8 mouse cellular contexts compared by ENCODE assay signal in the genomic region with DNA sequence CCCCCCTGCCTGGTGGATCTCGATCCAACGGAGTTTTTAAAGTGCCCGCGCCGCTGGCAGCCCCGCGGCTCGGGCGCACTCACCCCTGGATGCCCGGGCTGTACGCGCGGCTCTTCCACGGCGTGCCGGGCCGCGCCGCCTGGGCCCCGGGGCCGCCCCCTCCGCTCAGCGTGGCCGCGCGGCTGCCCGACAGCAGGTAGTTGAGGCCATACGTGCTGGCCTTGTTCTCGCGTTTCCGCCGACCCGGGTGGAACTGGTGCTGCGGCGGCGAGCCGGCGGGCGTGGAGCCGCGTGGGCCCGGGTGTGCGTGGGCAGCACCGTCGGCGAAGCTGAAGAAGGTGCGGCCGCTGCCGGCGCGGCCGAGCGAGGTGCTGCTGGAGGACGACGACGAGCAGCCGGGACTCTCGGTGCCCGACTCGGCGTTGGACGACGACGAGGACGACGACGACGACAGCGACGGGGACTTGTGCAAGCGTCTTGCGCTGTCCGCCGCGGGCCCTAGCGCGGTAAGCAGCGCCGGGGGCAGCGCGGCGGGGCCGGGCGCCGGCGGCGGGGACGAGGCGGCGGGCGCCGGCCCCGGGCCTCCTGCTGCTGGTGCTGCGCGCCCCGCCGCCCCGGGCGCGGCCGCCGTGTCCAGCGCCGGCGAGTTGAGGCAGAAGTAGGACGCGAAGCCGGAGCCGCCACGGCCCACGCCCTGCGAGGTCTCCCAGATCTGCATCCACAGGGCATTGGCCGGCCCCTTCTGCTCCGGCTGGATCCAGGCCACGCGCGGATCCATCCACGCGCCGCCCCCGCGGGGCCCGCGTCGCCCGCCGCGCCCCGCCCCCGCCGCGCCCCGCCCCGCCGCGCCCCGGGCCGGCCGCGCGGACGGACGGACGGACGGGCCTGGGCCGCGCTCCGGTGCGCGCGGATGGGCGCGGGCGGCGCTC. TPM values are rescaled to one million over a fixed set of nuclear protein-coding genes. Genes with fewer than 3 reads are reported as not detected.
A peak's percentile ranks its signal among the peaks of the same experiment; 100 is the strongest.
DNase-seq lines count a peak whose midpoint lies in the region; ATAC-seq and TF ChIP-seq lines count a peak whose summit lies in the region.

A gene (plus strand): TSS at position 342 of the 929 bp plus-strand sequence.

- no peak for TF ChIP-seq EP300 in heart, postnatal 0 days (IDR thresholded peaks at IDR 0.05; ENCODE audit: low read depth)
- TF ChIP-seq EP300 in liver, postnatal 0 days (IDR thresholded peaks at IDR 0.05; ENCODE audit: low read depth) = no peak

- no peaks in the 10 kb centered on the region for H3K27me3 ChIP-seq in E14TG2a.4 (ENCODE audit: insufficient read depth, low read length)
- H3K27me3 ChIP-seq in forebrain, embryonic 12.5 days = no peaks in the 10 kb centered on the region
- no peaks in the 10 kb centered on the region for H3K27me3 ChIP-seq in heart, postnatal 0 days (ENCODE audit: control insufficient read depth, insufficient read depth, low read length)
- no peaks in the 10 kb centered on the region for H3K27me3 ChIP-seq in liver, postnatal 0 days (ENCODE audit: insufficient read depth, low read length)
- H3K27me3 ChIP-seq in neural tube, embryonic 12.5 days (replicated peaks) = no peaks in the 10 kb centered on the region
- H3K27me3 ChIP-seq in thymus, adult 2 months (ENCODE audit: control insufficient read depth, insufficient read depth, low read length) = no peaks in the 10 kb centered on the region

- peaks cover 33% of the 10 kb centered on the region for H3K36me3 ChIP-seq in E14TG2a.4 (ENCODE audit: insufficient read depth, low read length)
- peaks cover 16% of the 10 kb centered on the region for H3K36me3 ChIP-seq in forebrain, embryonic 12.5 days (replicated peaks)
- H3K36me3 ChIP-seq in heart, postnatal 0 days (replicated peaks; ENCODE audit: control insufficient read depth, insufficient read depth, low read length) = no peaks in the 10 kb centered on the region
- H3K36me3 ChIP-seq in liver, postnatal 0 days (replicated peaks; ENCODE audit: insufficient read depth, low read length) = peaks cover 6% of the 10 kb centered on the region
- H3K36me3 ChIP-seq in neural tube, embryonic 12.5 days = peaks cover 11% of the 10 kb centered on the region
- H3K36me3 ChIP-seq in thymus, adult 2 months (ENCODE audit: control insufficient read depth, insufficient read depth, low read length) = no peaks in the 10 kb centered on the region

- H3K4me2 ChIP-seq in forebrain, embryonic 12.5 days = peak within 1 kb of the TSS; percentile 87
- H3K4me2 ChIP-seq in heart, postnatal 0 days (ENCODE audit: low read depth, low read length) = peak within 1 kb of the TSS; percentile 72
- peak within 1 kb of the TSS; percentile 96 for H3K4me2 ChIP-seq in liver, postnatal 0 days (ENCODE audit: low read depth, low read length)
- peak within 1 kb of the TSS; percentile 89 for H3K4me2 ChIP-seq in neural tube, embryonic 12.5 days (replicated peaks)

- TF ChIP-seq POLR2A in thymus, adult 2 months (IDR thresholded peaks at IDR 0.05; ENCODE audit: control insufficient read depth, extremely low read depth, insufficient read depth, low read length, poor library complexity) = no peak

- peak; percentile 1; the same call in 1 of the 2 replicates for ATAC-seq in forebrain, embryonic 12.5 days (ENCODE audit: low FRiP score)
- ATAC-seq in heart, postnatal 0 days (ENCODE audit: insufficient read depth, low read depth) = peak; percentile 14
- ATAC-seq in liver, postnatal 0 days = peak; percentile 33
- no peak for ATAC-seq in neural tube, embryonic 12.5 days (ENCODE audit: low FRiP score, low read depth)

- H3K27ac ChIP-seq in brown adipose tissue, adult 24 weeks (replicated peaks; ENCODE audit: low read depth, low read length) = peak within 1 kb of the TSS; percentile 24; the same call in 1 of the 2 replicates
- H3K27ac ChIP-seq in forebrain, embryonic 12.5 days = peak within 1 kb of the TSS; percentile 95
- H3K27ac ChIP-seq in heart, postnatal 0 days (ENCODE audit: low read depth) = peak within 1 kb of the TSS; percentile 97
- peak within 1 kb of the TSS; percentile 94 for H3K27ac ChIP-seq in liver, postnatal 0 days (ENCODE audit: low read depth)
- H3K27ac ChIP-seq in neural tube, embryonic 12.5 days = peak within 1 kb of the TSS; percentile 87
- H3K27ac ChIP-seq in thymus, adult 2 months (ENCODE audit: control insufficient read depth, insufficient read depth, low read length) = no peak within 1 kb of the TSS

- no peak for TF ChIP-seq CTCF in E14TG2a.4 (conservative IDR thresholded peaks at IDR 0.05; ENCODE audit: low read length)
- TF ChIP-seq CTCF in heart, postnatal 0 days (IDR thresholded peaks at IDR 0.05; ENCODE audit: low read depth) = no peak
- no peak for TF ChIP-seq CTCF in liver, postnatal 0 days (IDR thresholded peaks at IDR 0.05; ENCODE audit: low read depth)
- no peak; the same call in 1 of the 2 replicates for TF ChIP-seq CTCF in thymus, adult 2 months (IDR thresholded peaks at IDR 0.05; ENCODE audit: borderline replicate concordance, control insufficient read depth, extremely low read depth, insufficient read depth, low read length, poor library complexity)

- peak within 1 kb of the TSS; percentile 90 for H3K4me3 ChIP-seq in E14TG2a.4 (replicated peaks; ENCODE audit: low read length)
- peak within 1 kb of the TSS; percentile 96 for H3K4me3 ChIP-seq in brown adipose tissue, adult 24 weeks (ENCODE audit: insufficient read depth, low read depth, low read length)
- H3K4me3 ChIP-seq in forebrain, embryonic 12.5 days (replicated peaks) = peak within 1 kb of the TSS; percentile 96
- H3K4me3 ChIP-seq in heart, postnatal 0 days (ENCODE audit: low read depth, low read length) = peak within 1 kb of the TSS; percentile 93
- H3K4me3 ChIP-seq in liver, postnatal 0 days (ENCODE audit: low read depth, low read length) = peak within 1 kb of the TSS; percentile 93
- peak within 1 kb of the TSS; percentile 97 for H3K4me3 ChIP-seq in neural tube, embryonic 12.5 days
- H3K4me3 ChIP-seq in thymus, adult 2 months (ENCODE audit: control insufficient read depth, insufficient read depth, low read length) = peak within 1 kb of the TSS; percentile 72

- H3K9ac ChIP-seq in forebrain, embryonic 12.5 days = peak within 1 kb of the TSS; percentile 95
- H3K9ac ChIP-seq in heart, postnatal 0 days (replicated peaks; ENCODE audit: low read depth, low read length) = peak within 1 kb of the TSS; percentile 86
- peak within 1 kb of the TSS; percentile 75 for H3K9ac ChIP-seq in liver, postnatal 0 days (replicated peaks)
- H3K9ac ChIP-seq in neural tube, embryonic 12.5 days = peak within 1 kb of the TSS; percentile 92

- H3K4me1 ChIP-seq in E14TG2a.4 (replicated peaks; ENCODE audit: low read depth, low read length) = peaks cover 62% of the 10 kb centered on the region
- H3K4me1 ChIP-seq in brown adipose tissue, adult 24 weeks (ENCODE audit: control insufficient read depth, insufficient read depth, insufficient read length, low read length) = peaks cover 20% of the 10 kb centered on the region
- peaks cover 57% of the 10 kb centered on the region for H3K4me1 ChIP-seq in forebrain, embryonic 12.5 days
- H3K4me1 ChIP-seq in heart, postnatal 0 days (ENCODE audit: control insufficient read depth, insufficient read depth) = peaks cover 31% of the 10 kb centered on the region
- peaks cover 33% of the 10 kb centered on the region for H3K4me1 ChIP-seq in liver, postnatal 0 days (ENCODE audit: insufficient read depth)
- peaks cover 55% of the 10 kb centered on the region for H3K4me1 ChIP-seq in neural tube, embryonic 12.5 days
- peaks cover 29% of the 10 kb centered on the region for H3K4me1 ChIP-seq in thymus, adult 2 months (replicated peaks; ENCODE audit: control insufficient read depth, insufficient read depth, low read length)

- WGBS in forebrain, embryonic 12.5 days = under 1% methylated on average over 103 of the region's 155 CpGs
- under 1% methylated on average over 93 of the region's 155 CpGs for WGBS in heart, postnatal 0 days
- WGBS in liver, postnatal 0 days (ENCODE audit: insufficient replicate concordance) = under 1% methylated on average over 82 of the region's 155 CpGs
- WGBS in neural tube, embryonic 12.5 days = under 1% methylated on average over 149 of the region's 155 CpGs
- 12% methylated on average over 150 of the region's 155 CpGs for WGBS in thymus, adult 2 months

- no peaks in the 10 kb centered on the region for H3K9me3 ChIP-seq in E14TG2a.4 (ENCODE audit: low read length)
- no peaks in the 10 kb centered on the region for H3K9me3 ChIP-seq in forebrain, embryonic 12.5 days
- no peaks in the 10 kb centered on the region for H3K9me3 ChIP-seq in heart, postnatal 0 days (replicated peaks; ENCODE audit: control insufficient read depth, low read length)
- no peaks in the 10 kb centered on the region for H3K9me3 ChIP-seq in liver, postnatal 0 days (ENCODE audit: low read length)
- H3K9me3 ChIP-seq in neural tube, embryonic 12.5 days = no peaks in the 10 kb centered on the region

- no peak for DNase-seq in heart, postnatal 0 days (ENCODE audit: low spot score)
- DNase-seq in kidney, postnatal 25 days = peak; percentile 57 to 82
- peak; percentile 68 for DNase-seq in liver, postnatal 0 days
- peak; percentile 49 for DNase-seq in thymus, adult 2 months

RNA-seq across cellular contexts. Expression of the gene that starts here (rescaled TPM):
- polyA plus RNA-seq in brown adipose tissue, adult 24 weeks (2012; ENCODE audit: insufficient read depth, insufficient read length, missing spikeins) = 18.9 and 23.8 TPM in 2 replicates
- 107 and 110 TPM in 2 replicates for polyA plus RNA-seq in forebrain, embryonic 12.5 days (2016; fragmentation: Nextera tagmentation; extraction: Ambion mirVana)
- total RNA-seq in heart, postnatal 0 days (2014; rRNA removed; ENCODE audit: low replicate concordance) = 21.7 and 21.8 TPM in 2 replicates
- 34.2 and 34.3 TPM in 2 replicates for polyA plus RNA-seq in heart, postnatal 0 days (2015; fragmentation: Nextera tagmentation; extraction: Ambion mirVana)
- 46.0 and 47.5 TPM in 2 replicates for polyA plus RNA-seq in liver, postnatal 0 days (2015; fragmentation: Nextera tagmentation; extraction: Ambion mirVana)
- 99.4 and 106 TPM in 2 replicates for polyA plus RNA-seq in neural tube, embryonic 12.5 days (2016; fragmentation: Nextera tagmentation; extraction: Ambion mirVana)
- polyA plus RNA-seq in thymus, adult 2 months (2012; rRNA removed) = 74.1 and 86.5 TPM in 2 replicates
